Mouse (Mus musculus) monocyte, adult 2 months (primary cell): ENCODE measurements around the gene Ngly1.
"Not testable (repeated sequence)": the region's sequence is repeated elsewhere in the genome, so short reads cannot be mapped to it uniquely, and the experiment has no call there.

Source experiments
- DNase-seq, 2 experiments: peaks; one replicate each; pipeline ENCODE4 v3.0.0; 2022; ENCODE audit warnings: low spot score in 2 of 2, low read depth in 1 of 2

Ngly1 gene

GRCm38 (mm10) chr14:16256209-16256608 is 7.1 kb downstream of the Ngly1 start:
- DNase-seq: no peak

GRCm38 (mm10) chr14:16260541-16260940 is 11.5 kb downstream of the Ngly1 start:
- DNase-seq: no peak

GRCm38 (mm10) chr14:16261869-16262268 is 12.8 kb downstream of the Ngly1 start:
- no peak for DNase-seq

- no peak for DNase-seq
Observed at GRCm38 (mm10) chr14:16267028-16267427, 17.9 kb downstream of the Ngly1 start.

- no peak for DNase-seq
Observed at GRCm38 (mm10) chr14:16269776-16270175, 20.7 kb downstream of the Ngly1 start.

GRCm38 (mm10) chr14:16273677-16274076 is 24.6 kb downstream of the Ngly1 start:
- no peak for DNase-seq

GRCm38 (mm10) chr14:16279196-16279595 is 30.1 kb downstream of the Ngly1 start:
- no peak for DNase-seq

- no peak for DNase-seq
Observed at GRCm38 (mm10) chr14:16283966-16284365, 34.9 kb downstream of the Ngly1 start.

- no peak for DNase-seq
Observed at GRCm38 (mm10) chr14:16292371-16292770, 43.3 kb downstream of the Ngly1 start.

- no peak for DNase-seq
Observed at GRCm38 (mm10) chr14:16293015-16293414, 43.9 kb downstream of the Ngly1 start.

- DNase-seq: no peak
Observed at GRCm38 (mm10) chr14:16293921-16294320, 44.8 kb downstream of the Ngly1 start.

GRCm38 (mm10) chr14:16296816-16297468 is 47.9 kb downstream of the Ngly1 start:
- DNase-seq: no peak

- DNase-seq: no peak
Observed at GRCm38 (mm10) chr14:16301735-16302134, 52.7 kb downstream of the Ngly1 start.

GRCm38 (mm10) chr14:16302688-16303087 is 53.6 kb downstream of the Ngly1 start:
- no peak for DNase-seq

GRCm38 (mm10) chr14:16310791-16311190 is 61.7 kb downstream of the Ngly1 start:
- DNase-seq: no peak

- DNase-seq: no peak
Observed at GRCm38 (mm10) chr14:16312599-16312998, 63.5 kb downstream of the Ngly1 start.

GRCm38 (mm10) chr14:16313073-16313472 is 64.0 kb downstream of the Ngly1 start:
- not testable (repeated sequence) for DNase-seq

- no peak for DNase-seq
Observed at GRCm38 (mm10) chr14:16313936-16314521, 64.9 kb downstream of the Ngly1 start.

- no peak for DNase-seq
Observed at GRCm38 (mm10) chr14:16314842-16315241, 65.8 kb downstream of the Ngly1 start.

- DNase-seq: no peak
Observed at GRCm38 (mm10) chr14:16316715-16317114, 67.6 kb downstream of the Ngly1 start.

- DNase-seq: no peak
Observed at GRCm38 (mm10) chr14:16319818-16320217, 70.7 kb downstream of the Ngly1 start.

GRCm38 (mm10) chr14:16324394-16324793 is 75.3 kb downstream of the Ngly1 start:
- DNase-seq: no peak

- DNase-seq: no peak
Observed at GRCm38 (mm10) chr14:16325208-16325607, 76.1 kb downstream of the Ngly1 start.
